Mouse (Mus musculus): ENCODE measurements around the gene Lcn2.
A peak's percentile ranks its signal among the peaks of the same experiment; 100 is the strongest.

Lcn2 gene

GRCm38 (mm10) chr2:32342539-32343350 is 45.3 kb downstream of the Lcn2 start:
- DNase-seq, result no peak

GRCm38 (mm10) chr2:32342039-32342438 is 46.0 kb downstream of the Lcn2 start:
- no peak for DNase-seq

GRCm38 (mm10) chr2:32341634-32341939 is 46.5 kb downstream of the Lcn2 start:
- no peak for DNase-seq

GRCm38 (mm10) chr2:32340836-32341633 is 47.0 kb downstream of the Lcn2 start:
- DNase-seq, result no peak

GRCm38 (mm10) chr2:32339912-32340642 is 48.0 kb downstream of the Lcn2 start:
- peak; percentile 34 for DNase-seq

GRCm38 (mm10) chr2:32335888-32336287 is 52.2 kb downstream of the Lcn2 start:
- DNase-seq, result no peak

Measured in kidney, adult 9 months (tissue).